Mouse (Mus musculus) kidney, adult 2 months (tissue): ENCODE results near the gene Dnali1. TPM values are rescaled to one million over a fixed set of nuclear protein-coding genes. Genes with fewer than 3 reads are reported as not detected.

Experiments used
- DNase-seq: peaks from one replicate; pipeline ENCODE4 v3.0.0; 2021
- H3K27ac ChIP-seq: fragments of 200-500 bp; 2 replicates; pipeline ENCODE4 v1.5.1; 2012; ENCODE audit warnings: low read depth, low read length, control low read depth, inconsistent platforms; ENCODE audit not compliant: insufficient read depth
- H3K27me3 ChIP-seq: fragments of 200-500 bp; replicated peaks from 2 replicates; pipeline ENCODE4 v1.6.1; 2012; ENCODE audit warnings: mild to moderate bottlenecking, moderate library complexity, low read length, inconsistent platforms; ENCODE audit not compliant: control insufficient read depth, insufficient read depth
- H3K36me3 ChIP-seq: fragments of 200-500 bp; 2 replicates; pipeline ENCODE4 v1.6.1; 2012; ENCODE audit warnings: mild to moderate bottlenecking, moderate library complexity, low read length, inconsistent platforms; ENCODE audit not compliant: control insufficient read depth, insufficient read depth
- H3K4me1 ChIP-seq: fragments of 200-500 bp; 2 replicates; pipeline ENCODE4 v1.6.1; 2011; ENCODE audit warnings: low read length; ENCODE audit not compliant: control insufficient read depth, insufficient read depth
- H3K4me3 ChIP-seq: fragments of 200-500 bp; 2 replicates; pipeline ENCODE4 v1.5.1; 2011; ENCODE audit warnings: mild to moderate bottlenecking, low read depth, low read length, control low read depth; ENCODE audit not compliant: insufficient read depth
- CTCF ChIP-seq: fragments of 200-500 bp; conservative IDR thresholded peaks from 2 replicates; pipeline ENCODE4 v1.5.1; 2011; ENCODE audit warnings: low read depth, mild to moderate bottlenecking, control low read depth, low read length, moderate library complexity, mixed read lengths; ENCODE audit not compliant: insufficient read depth, insufficient read length
- POLR2A ChIP-seq: fragments of 200-500 bp; IDR thresholded peaks from one replicate; pipeline ENCODE4 v1.6.1; 2011; ENCODE audit warnings: low read depth, low read length, control low read depth
- WGBS: fragments of 180-500 bp; shearing (Covaris S2); methylation state at CpG from one replicate; pipeline ENCODE4 v1.1.7; 2018; 5-methylcytosine and 5-hydroxymethylcytosine counted together
- polyA plus RNA-seq: library from polyadenylated mRNA; depleted of rRNA; stranded (reverse); fragments of >200 nt; gene quantifications from 2 replicates; pipeline ENCODE4 v1.2.3, GENCODE M21; 2012

Gene Dnali1
- polyA plus RNA-seq, 1 experiment: 0.44 TPM

- DNase-seq: peak; percentile 97
- H3K36me3 ChIP-seq: 0 out of 2 replicates have a peak, but pooled peaks cover 2% of the 10 kb centered on the region
- peaks cover 6% of the 10 kb centered on the region; the same call in 1 of the 2 replicates for H3K4me1 ChIP-seq
- 0 out of 2 replicates have a peak within 1 kb of the TSS, but pooled peaks have one; percentile 36 for H3K27ac ChIP-seq
- under 1% methylated on average over 78 of the region's 78 CpGs for WGBS
- no peaks in the 10 kb centered on the region for H3K27me3 ChIP-seq
- peak within 1 kb of the TSS; percentile 90 for H3K4me3 ChIP-seq
- TF ChIP-seq POLR2A: peak; percentile 75
- TF ChIP-seq CTCF: no peak
Observed at GRCm38 (mm10) chr4:125066490-125067370, 1.2 kb upstream of the Dnali1 start, which contains the start of gene Snip1. Gene Snip1 (plus strand): TSS chr4:125066672.

DNA sequence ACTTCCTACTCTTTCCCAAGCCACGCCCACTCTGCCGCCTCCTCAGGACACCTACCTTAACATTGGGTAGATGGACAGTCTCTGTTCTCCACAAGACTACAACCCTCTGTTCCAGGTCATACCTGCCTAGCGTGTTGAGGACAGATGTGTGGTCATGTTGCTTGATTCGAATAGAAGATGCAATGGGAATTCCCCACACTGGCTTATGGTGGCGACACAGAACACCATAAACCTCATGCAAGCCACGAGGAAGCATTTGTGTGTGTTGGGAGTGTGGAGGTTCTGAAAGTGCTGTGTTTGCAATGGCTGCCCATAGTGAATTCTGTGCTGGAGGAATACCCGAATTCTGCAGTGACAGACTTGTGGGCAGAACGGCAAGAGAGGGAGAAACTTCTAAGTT is 1.7 kb downstream of the Dnali1 start:
- Histone ChIP-seq H3K4me1 (peaks cover 6% of the 10 kb centered on the region; the same call in 1 of the 2 replicates), H3K27me3 (no peaks in the 10 kb centered on the region), H3K36me3 (no peaks in the 10 kb centered on the region), H3K27ac (no peak overlapping the region), H3K4me3 (no peak overlapping the region)
- DNase-seq: no peak
- WGBS: 70% methylated on average over 8 of the region's 8 CpGs
- no peak for TF ChIP-seq POLR2A
- no peak for TF ChIP-seq CTCF

DNA sequence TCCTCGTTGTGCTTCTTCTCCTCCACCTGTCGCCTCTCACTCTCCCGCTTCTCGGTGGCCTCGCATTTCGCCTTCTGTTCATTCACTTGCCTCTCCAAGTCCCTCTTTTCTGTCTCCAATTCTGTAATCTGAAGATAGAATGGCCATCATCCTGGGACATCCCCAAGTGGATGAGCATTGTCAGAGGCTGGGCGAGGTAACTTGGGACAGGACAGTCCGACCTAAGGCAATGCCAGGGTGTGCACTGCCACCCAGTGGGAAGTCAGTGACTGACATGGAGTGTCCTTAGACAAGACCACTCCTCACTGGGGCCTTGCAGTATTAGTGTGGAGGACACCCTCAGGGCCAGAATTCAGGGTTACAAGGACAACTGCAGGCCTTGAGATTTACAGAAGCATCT is 6.5 kb downstream of the Dnali1 start:
- Histone ChIP-seq H3K27ac (no peak overlapping the region), H3K27me3 (no peaks in the 10 kb centered on the region), H3K36me3 (no peaks in the 10 kb centered on the region; the same call in 1 of the 2 replicates), H3K4me1 (no peaks in the 10 kb centered on the region), H3K4me3 (no peak overlapping the region)
- peak; percentile 49 for DNase-seq
- WGBS: 3% methylated on average over 8 of the region's 8 CpGs
- TF ChIP-seq CTCF (peak; percentile 87), POLR2A (no peak)

- Histone ChIP-seq H3K36me3 (peaks cover 3% of the 10 kb centered on the region), H3K27me3 (no peaks in the 10 kb centered on the region), H3K4me3 (no peak overlapping the region), H3K27ac (no peak overlapping the region), H3K4me1 (no peaks in the 10 kb centered on the region)
- TF ChIP-seq CTCF: no peak
- TF ChIP-seq POLR2A: no peak
- WGBS: 55% methylated on average over 5 of the region's 5 CpGs
- DNase-seq: no peak
Observed at GRCm38 (mm10) chr4:125058033-125058432, 7.5 kb downstream of the Dnali1 start.

GRCm38 (mm10) chr4:125057273-125057672 is 8.2 kb downstream of the Dnali1 start:
- TF ChIP-seq POLR2A (no peak), CTCF (no peak)
- H3K27ac ChIP-seq: no peak overlapping the region
- peaks cover 3% of the 10 kb centered on the region for H3K36me3 ChIP-seq
- H3K4me3 ChIP-seq: no peak overlapping the region
- H3K4me1 ChIP-seq: no peaks in the 10 kb centered on the region
- WGBS: 46% methylated on average over 3 of the region's 3 CpGs
- no peaks in the 10 kb centered on the region for H3K27me3 ChIP-seq
- DNase-seq: no peak

DNA sequence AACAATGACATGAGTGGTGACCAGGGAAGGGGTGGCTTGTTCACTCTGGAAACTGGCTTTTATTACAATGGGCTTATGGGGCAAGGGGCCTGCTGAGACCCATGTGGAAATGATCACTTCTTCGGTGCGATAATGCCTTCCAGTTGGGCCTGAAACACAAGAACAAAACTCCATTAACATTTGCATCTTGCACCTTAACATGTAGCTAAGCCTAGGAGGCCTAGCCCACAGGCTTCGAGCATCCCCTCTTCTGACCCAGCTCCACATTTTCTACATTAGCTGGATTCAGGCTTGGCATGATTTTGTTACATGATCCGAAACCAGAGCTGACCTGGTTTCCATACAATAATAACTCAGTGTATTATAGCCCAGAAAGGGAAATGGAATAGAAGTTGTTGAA is 9.0 kb downstream of the Dnali1 start:
- TF ChIP-seq POLR2A (no peak), CTCF (no peak)
- no peak for DNase-seq
- Histone ChIP-seq H3K27ac (no peak overlapping the region), H3K4me3 (no peak overlapping the region), H3K36me3 (peaks cover 3% of the 10 kb centered on the region), H3K27me3 (no peaks in the 10 kb centered on the region), H3K4me1 (no peaks in the 10 kb centered on the region)
- WGBS: 87% methylated on average over 4 of the region's 4 CpGs

GRCm38 (mm10) chr4:125055385-125055784 is 10.1 kb downstream of the Dnali1 start:
- no peaks in the 10 kb centered on the region for H3K4me1 ChIP-seq
- TF ChIP-seq CTCF (no peak), POLR2A (no peak)
- no peak for DNase-seq
- no peaks in the 10 kb centered on the region for H3K27me3 ChIP-seq
- WGBS: 80% methylated on average over 9 of the region's 9 CpGs
- H3K36me3 ChIP-seq: peaks cover 3% of the 10 kb centered on the region
- H3K4me3 ChIP-seq: no peak overlapping the region
- no peak overlapping the region for H3K27ac ChIP-seq
